Mouse (Mus musculus): Measurements from ENCODE around the gene Gmds. TPM values are rescaled to one million over a fixed set of nuclear protein-coding genes. Genes with fewer than 3 reads are reported as not detected.

Gene Gmds
- total RNA-seq, 2 experiments from 2014 or later: 4.9 to 5.4 TPM

- no peak for DNase-seq
These were observed 553.8 kb downstream of the Gmds start for GRCm38 (mm10) chr13:31784757-31785156.

- DNase-seq: no peak
These were observed 556.5 kb downstream of the Gmds start for GRCm38 (mm10) chr13:31782063-31782462.

- no peak for DNase-seq
These were observed 558.2 kb downstream of the Gmds start for GRCm38 (mm10) chr13:31780299-31780698.

DNA sequence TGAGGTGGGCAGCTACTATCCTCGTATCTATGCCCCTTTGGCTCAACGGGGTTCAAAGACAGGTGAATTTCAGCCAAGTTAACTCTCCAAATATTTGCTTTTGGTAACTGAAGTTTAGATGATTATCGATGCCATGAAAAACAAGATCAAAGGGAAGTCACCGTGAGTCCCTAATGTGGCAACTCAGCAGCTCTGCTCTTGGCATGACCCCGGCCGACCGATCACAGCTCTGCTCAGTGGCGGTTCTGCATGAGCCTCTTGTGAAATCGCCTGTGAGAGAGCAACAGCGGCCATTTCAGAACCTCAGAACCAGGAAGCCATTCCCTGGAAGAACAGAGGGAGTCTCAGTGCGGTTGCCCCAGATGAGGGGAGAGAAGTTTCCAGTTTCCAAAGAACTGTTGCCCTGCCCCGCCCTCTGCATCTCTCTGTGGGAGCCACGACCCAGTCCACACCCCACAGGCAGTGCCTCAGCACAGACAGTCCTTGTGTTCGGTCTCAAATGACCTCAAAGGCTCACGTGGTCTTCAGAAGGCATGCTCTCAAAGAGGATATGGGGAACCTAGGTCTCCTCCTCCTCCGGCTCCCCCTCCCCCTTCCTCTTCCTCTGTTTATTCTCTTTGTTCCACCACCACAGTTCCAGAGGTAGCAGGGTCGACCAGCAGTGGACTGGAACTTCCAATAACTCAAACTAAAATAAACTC, 559.1 kb downstream of the Gmds start:
- DNase-seq: peak in 1 of 2 experiments; percentile 28

GRCm38 (mm10) chr13:31775762-31776161, 562.8 kb downstream of the Gmds start:
- DNase-seq: no peak

DNA sequence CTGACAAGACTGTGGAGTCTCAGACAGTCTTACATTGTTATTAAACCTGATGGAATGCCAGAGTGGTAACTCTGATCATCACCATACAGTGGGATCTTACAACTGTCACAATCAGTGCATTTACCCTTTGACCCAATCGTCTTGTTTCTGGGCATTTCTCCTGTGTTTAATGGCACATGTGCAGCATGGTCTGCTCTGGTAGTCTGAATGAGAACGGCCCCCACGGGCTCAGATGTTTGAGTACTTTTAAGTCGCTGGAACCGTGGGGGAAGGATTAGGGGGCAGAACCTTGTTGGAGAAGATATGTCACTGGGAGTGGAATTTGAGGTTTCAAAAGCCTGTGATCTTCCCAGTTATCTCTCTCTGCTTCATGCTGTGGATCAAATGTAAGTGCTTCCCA, 565.7 kb downstream of the Gmds start:
- DNase-seq: no peak
